Mouse (Mus musculus): ENCODE results near the gene Kbtbd4.
"Not testable (repeated sequence)": the region's sequence is repeated elsewhere in the genome, so short reads cannot be mapped to it uniquely, and the experiment has no call there.

Gene Kbtbd4

GRCm38 (mm10) chr2:90904076-90904855 lies at the start of gene Kbtbd4, which contains the start of gene Ndufs3:
Gene Kbtbd4 (plus strand): TSS chr2:90904740.
Gene Ndufs3 (minus strand): TSS chr2:90904827.
- DNase-seq (ENCODE audit: low spot score): peak; percentile 90

- DNase-seq (ENCODE audit: low spot score): no peak
Observed at GRCm38 (mm10) chr2:90861486-90861885, 43.1 kb upstream of the Kbtbd4 start.

DNA sequence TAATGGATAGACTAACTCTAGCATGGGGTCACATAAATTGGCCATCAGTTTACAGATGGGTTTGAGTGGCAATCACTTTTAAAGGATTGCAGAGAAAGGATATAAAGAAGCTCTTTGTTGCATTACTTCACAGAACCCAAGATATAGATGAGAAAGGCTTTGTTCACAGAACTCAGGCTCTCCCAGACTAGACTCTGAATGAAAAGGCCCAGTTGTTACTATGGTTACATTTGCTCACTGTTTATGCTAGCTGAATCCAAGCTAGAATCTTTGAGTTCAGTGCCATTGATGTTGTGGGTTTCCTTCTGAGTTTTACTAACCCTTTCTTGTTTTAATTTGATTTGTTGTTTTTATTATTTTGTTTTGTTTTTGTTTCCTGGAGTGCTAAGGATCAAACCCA lies 40.4 kb upstream of the Kbtbd4 start:
- no peak for DNase-seq (ENCODE audit: low spot score)

GRCm38 (mm10) chr2:90866524-90866923 lies 38.0 kb upstream of the Kbtbd4 start:
- DNase-seq (ENCODE audit: low spot score): peak; percentile 53

DNA sequence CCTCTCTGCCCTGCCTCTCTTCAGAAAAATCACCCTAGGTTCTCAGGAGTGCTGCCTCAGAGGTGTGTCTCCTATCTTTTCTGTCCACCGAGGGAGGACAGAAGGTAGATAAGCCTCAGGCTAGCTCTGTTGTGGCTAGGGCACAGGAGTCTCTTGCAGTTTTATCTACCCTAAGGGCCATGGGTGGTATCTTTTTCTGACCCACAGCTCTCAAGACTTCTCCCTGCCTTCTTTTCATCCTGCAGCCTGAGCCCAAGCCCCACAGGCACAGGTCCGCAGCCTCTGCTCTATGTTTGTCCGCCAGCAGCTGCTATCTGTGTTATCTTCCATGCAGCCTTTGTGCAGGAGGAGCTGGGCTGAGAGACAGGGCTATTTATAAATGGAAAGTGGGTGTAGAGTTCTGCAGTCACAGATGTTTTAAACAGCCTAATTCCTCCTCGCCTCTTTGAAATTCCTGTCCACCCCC lies 34.4 kb upstream of the Kbtbd4 start:
- peak; percentile 54 for DNase-seq (ENCODE audit: low spot score)

DNA sequence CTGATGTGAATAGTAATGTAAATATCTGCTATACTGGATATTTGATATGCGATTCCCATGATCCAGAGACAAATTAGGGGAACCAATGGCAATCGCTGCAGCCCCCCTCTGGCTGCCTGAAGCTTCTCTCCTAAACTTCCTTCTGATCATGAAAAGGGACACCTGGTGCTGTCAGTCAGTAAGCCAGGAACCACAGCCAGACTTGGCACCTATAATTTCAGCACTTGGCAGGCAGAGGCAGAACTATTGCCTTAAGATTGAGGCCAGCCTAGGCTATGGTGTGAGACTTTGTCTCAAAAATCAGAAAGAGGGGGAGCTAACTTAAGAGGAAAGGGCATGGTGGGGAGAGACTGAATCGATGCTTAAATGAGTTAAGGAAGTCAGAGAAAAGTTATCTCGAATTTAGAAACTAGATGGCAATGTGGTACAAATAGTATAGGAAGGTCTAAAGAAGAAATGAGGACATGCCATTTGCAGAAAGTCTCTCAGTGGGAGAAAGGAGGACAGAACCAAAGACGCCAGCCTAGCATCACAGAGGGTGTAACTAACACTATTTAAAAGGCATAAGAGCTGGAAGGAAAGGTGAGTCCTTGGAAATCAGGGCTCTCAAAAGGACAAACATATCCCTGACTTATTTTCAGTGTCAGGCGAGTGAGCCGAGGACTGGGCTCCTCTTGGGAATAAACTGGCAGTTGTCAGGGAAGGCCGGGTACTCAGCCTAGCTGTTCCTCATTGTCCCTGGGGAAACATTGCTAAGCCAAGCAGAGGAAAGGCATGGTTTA lies 33.2 kb upstream of the Kbtbd4 start:
- no peak for DNase-seq (ENCODE audit: low spot score)

- no peak for DNase-seq (ENCODE audit: low spot score)
Observed at GRCm38 (mm10) chr2:90874025-90874424, 30.5 kb upstream of the Kbtbd4 start.

DNA sequence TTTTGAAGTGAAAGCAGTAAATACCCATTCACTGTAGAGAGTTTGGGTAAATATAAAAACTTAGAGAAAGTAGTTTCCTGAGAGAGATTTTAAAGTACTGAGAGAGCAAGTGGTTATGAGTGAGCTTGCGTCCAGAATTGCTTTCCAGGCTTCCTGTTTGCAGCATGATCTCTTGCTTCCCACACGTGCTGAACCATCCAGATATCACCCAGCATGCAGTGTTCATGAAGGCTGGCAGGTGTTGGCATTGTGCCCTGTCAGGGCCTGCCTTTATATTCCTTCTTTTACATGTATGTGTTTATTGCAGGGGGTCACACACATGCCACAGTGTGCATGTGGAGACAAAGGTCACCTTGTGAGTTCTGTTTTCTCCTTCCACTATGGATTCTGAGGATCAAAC lies 29.3 kb upstream of the Kbtbd4 start:
- no peak for DNase-seq (ENCODE audit: low spot score)

- DNase-seq (ENCODE audit: low spot score): no peak
Observed at GRCm38 (mm10) chr2:90877584-90878259, 26.8 kb upstream of the Kbtbd4 start.

DNA sequence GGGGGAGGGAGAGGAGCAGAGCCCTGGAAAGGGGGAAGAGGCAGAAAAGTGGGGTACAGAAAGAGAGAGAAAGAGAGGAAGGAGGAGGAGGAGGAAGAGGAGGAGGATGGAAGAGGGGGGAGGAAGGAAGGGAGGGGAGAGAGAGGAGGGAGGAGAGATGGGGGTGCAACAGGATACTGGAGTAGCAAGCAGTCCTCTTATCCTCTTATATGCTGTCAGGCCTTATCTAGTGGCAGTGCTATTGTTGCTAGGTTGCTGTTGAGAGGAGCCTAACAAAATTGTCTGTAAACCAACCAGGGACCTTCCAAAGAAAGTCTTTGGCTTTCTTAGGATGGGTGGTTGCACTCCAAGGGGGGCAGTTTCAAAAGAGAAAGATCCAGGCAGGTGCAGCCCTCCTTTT lies 25.1 kb upstream of the Kbtbd4 start:
- no peak for DNase-seq (ENCODE audit: low spot score)

DNA sequence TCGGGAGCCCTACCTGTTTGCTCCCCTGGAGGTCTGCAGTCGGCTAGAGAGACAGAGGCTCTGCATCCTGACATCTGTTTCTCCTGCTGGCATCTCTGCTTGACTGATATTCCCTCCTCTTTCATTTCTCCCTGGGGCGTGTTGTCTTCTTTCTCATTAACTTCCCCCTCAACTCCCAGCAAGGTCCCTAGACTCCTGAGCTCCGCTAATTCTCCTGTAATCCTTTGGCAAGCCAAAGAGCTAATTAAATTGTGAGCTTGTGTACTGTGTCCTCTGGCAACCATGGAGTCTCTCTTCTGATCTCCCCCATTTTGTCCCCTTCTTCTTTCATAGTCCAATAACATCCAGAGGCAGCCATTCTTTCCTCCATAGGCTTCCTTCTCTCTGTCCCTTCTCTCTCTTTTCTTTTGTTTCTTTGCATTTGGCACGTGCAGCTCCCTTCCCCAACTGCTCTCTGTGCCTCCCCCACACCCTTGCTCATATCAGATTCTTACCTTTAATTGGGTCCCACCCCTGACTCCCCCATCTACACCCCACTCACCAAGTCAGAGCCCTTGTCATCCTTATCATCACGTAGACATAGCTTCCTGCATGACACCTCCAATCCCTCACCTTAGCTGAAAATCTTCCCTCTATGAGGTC lies 24.3 kb upstream of the Kbtbd4 start:
- DNase-seq (ENCODE audit: low spot score): no peak

DNA sequence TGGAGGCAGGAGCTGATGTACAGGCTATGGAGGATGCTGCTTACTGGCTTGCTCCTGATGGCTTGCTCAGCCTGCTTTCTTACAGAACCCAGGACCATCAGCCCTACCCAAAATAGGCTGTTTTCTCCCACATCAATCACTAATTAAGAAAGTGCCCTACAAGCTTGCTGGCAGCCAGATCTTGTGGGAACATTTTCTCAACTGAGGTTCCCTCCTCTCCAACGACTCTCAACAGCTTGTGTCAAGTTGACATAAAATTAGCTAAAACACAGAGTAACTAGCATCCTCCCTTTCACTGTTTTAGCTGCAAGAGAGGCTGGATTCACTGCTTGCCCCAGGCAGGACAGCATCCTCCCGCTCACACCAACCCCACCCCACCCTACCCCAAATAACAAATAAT lies 22.7 kb upstream of the Kbtbd4 start:
- no peak for DNase-seq (ENCODE audit: low spot score)

DNA sequence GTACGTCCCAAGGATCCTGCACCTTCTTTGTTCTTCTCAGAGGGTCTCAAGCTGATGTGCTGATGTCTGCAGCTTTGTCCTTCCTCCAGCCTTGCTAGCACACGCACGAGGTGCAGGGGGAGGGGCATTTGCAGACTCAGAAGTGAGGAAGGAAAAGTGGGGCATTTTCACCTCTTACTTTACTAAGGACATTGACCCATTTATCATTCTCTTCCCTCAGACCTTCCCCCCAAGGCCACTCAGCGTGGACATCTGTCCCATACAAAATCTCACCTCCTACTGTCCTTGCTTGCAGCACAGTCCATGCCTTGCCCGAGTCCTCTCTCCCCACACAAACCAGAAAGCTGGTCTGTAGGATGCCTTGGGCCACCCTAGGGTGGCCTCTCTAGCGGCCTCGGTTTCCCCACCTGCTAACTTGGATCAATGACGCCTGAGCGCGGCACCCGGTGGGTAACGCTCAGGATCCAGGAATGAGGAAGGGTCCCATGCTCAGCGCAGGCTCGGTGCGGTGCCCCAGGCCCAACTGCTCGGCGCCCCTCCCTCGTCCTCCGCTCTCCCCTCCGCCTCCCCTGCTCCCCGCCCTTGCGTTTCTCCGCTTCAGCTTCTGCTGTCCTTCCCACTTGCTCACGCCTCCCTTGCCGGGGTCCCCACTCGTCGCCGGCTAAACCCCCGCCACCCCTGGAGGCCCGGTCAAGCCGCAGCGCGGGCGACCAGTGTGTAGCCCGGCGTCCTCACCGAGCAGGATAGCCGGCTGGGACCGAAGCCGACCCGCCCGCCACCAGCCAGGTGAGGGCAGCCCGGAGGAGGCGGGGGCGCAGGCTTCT lies 19.1 kb upstream of the Kbtbd4 start, which contains the start of gene C1qtnf4:
C1qtnf4 (plus strand) TSS at position 643 of the 824 bp plus-strand sequence.
- DNase-seq (ENCODE audit: low spot score): peak; percentile 32

GRCm38 (mm10) chr2:90886436-90886835 lies 18.1 kb upstream of the Kbtbd4 start:
- no peak for DNase-seq (ENCODE audit: low spot score)

- DNase-seq (ENCODE audit: low spot score): no peak
Observed at GRCm38 (mm10) chr2:90887627-90888026, 16.9 kb upstream of the Kbtbd4 start.

DNA sequence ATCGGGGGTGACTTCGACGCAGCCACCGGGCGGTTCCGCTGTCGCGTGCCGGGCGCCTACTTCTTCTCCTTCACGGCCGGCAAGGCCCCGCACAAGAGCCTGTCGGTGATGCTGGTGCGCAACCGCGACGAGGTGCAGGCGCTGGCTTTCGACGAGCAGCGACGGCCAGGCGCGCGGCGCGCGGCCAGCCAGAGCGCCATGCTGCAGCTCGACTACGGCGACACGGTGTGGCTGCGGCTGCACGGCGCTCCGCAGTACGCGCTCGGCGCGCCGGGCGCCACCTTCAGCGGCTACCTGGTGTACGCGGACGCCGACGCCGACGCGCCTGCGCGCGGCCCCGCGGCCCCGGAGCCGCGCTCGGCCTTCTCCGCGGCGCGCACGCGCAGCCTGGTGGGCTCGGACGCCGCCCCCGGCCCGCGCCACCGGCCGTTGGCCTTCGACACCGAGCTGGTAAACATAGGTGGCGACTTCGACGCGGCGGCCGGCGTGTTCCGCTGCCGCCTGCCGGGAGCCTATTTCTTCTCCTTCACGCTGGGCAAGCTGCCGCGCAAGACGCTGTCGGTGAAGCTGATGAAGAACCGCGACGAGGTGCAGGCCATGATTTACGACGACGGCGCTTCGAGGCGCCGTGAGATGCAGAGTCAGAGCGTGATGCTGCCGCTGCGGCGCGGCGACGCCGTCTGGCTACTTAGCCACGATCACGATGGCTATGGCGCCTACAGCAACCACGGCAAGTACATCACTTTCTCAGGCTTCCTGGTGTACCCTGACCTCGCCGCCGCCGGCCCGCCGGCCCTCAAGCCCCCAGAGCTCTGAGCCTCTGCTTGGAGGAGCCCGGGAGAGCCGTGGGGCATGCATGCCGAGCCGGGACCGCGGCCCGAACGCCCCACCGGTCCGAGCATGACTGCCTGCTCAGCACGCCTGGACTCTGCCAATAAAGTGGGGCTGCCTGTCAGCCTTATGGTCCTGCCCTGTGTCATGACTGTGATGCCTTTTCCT lies 14.7 kb upstream of the Kbtbd4 start:
- peak; percentile 82 for DNase-seq (ENCODE audit: low spot score)

DNA sequence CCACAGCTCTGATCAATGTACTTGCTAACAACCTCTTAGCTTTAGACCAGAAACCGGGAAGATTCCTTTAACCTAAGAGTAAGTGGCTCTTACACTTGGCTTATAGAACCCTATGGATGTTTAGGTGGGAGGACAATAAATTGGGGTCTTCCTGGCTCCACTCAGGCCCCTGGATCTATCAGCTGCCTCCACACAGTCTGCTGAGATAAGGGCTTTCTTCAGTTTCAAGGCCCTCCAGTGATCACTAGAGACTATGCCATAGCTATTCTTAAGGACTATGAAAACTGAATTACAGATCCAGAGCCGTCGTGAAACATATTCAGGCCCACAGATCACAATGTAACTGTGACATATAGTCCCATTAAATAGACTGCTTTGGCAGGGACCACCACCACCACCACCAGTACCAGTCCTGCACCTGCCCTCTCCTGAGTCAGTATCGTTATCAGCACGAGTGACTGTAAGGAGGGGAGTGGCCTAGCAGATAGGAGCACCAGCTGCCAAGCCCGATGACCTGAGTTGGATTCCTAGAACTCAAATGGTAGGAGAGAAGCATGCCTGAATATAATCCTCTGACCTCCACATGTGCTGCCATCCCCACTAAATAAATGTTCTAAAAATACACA lies 10.8 kb upstream of the Kbtbd4 start:
- DNase-seq (ENCODE audit: low spot score): no peak

- DNase-seq (ENCODE audit: low spot score): not testable (repeated sequence)
Observed at GRCm38 (mm10) chr2:90894299-90894677, 10.3 kb upstream of the Kbtbd4 start.

DNA sequence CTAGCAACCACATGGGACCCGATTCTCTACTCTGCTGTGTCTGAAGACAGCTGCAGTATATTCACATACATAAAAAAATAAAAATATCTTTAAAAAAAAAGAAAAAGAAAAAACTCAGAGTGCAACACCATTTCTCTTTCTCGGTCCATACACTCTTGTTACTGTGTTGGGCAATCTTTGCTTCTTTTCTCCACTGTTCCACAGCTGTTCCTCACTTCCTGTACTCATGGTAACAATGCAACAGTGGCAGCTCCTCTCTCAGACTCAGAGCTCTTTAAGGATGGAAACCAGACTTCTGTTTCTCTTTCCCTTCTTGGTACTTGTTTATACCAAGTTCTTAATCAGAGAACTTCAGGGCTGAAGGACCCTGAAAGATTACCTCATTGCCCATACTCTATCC lies 1.1 kb upstream of the Kbtbd4 start:
- DNase-seq (ENCODE audit: low spot score): no peak
